ENCODE assay signal across 14 mouse cellular contexts in the genomic region with DNA sequence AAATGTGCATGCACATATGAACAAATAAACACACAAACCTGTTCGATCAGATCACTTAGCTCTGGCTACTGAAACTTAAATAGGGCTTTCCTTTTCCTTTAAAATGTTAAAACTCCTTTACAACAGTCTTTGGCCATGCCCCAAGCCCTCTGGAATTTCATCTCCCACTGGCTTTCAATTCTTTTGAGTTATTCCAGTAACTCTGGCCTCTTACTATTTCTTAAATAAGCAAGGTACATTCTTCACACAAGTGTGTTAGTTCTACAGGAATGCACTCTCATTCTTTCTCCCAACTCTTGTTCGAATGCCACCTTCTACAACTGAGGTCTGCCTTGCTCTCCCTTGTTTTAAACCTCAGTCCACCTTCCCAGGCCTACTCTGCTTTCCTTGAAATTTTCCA.
"Had no signal": no experiment of that assay in that cellular context is flagged by ENCODE, and none has a peak within 500 bp of the region (broad histone marks: within the 10 kb centered on the region; RNA-seq: fewer than 3 reads in every experiment).

No protein-coding gene starts in this region.

- H3K4me1 ChIP-seq: intestine, embryonic 15.5 days had no signal

- H3K9ac ChIP-seq: intestine, embryonic 15.5 days; limb, embryonic 12.5 days; liver, embryonic 13.5 days; liver, postnatal 0 days; midbrain, embryonic 13.5 days; neural tube, embryonic 15.5 days had no signal

- H3K27ac ChIP-seq: intestine, embryonic 15.5 days; kidney, postnatal 0 days; limb, embryonic 12.5 days; liver, embryonic 13.5 days; midbrain, embryonic 13.5 days; neural tube, embryonic 15.5 days had no signal

- DNase-seq: kidney, adult 8-10 months; kidney, postnatal 36 days; liver; liver, embryonic 13.5 days; liver, postnatal 0 days; right cerebral cortex, adult 18-20 months; right cerebral cortex, postnatal 25 days; thymus, postnatal 4 days had no signal

- H3K36me3 ChIP-seq: intestine, embryonic 15.5 days; limb, embryonic 12.5 days; liver, embryonic 13.5 days; midbrain, embryonic 13.5 days; neural tube, embryonic 15.5 days had no signal

- ATAC-seq: intestine, embryonic 15.5 days; liver, postnatal 0 days; midbrain, embryonic 13.5 days had no signal

- H3K4me3 ChIP-seq: intestine, embryonic 15.5 days; limb, embryonic 12.5 days; liver, embryonic 13.5 days; midbrain, embryonic 13.5 days; myocyte; neural tube, embryonic 15.5 days had no signal

- H3K9me3 ChIP-seq: intestine, embryonic 15.5 days; limb, embryonic 12.5 days; liver, embryonic 13.5 days; midbrain, embryonic 13.5 days; neural tube, embryonic 15.5 days had no signal

- H3K27me3 ChIP-seq: intestine, embryonic 15.5 days; limb, embryonic 12.5 days; liver, embryonic 13.5 days; midbrain, embryonic 13.5 days; neural tube, embryonic 15.5 days had no signal

- H3K4me2 ChIP-seq: intestine, embryonic 15.5 days; limb, embryonic 12.5 days; liver, embryonic 13.5 days; midbrain, embryonic 13.5 days; neural tube, embryonic 15.5 days had no signal
